Mouse (Mus musculus) megakaryocyte, embryonic 14.5 days (primary cell): ENCODE results near the gene Golga2.
"Not testable (repeated sequence)": the region's sequence is repeated elsewhere in the genome, so short reads cannot be mapped to it uniquely, and the experiment has no call there.

Experiments used
- FLI1 ChIP-seq: IDR thresholded peaks from 2 replicates; pipeline ENCODE4 v1.6.1; 2012; ENCODE audit warnings: low read length, inconsistent platforms, mixed read lengths
- GATA1 ChIP-seq: IDR thresholded peaks from 3 replicates; pipeline ENCODE4 v1.6.1; 2012; ENCODE audit warnings: mixed read lengths, low read length, inconsistent platforms, borderline replicate concordance

DNA sequence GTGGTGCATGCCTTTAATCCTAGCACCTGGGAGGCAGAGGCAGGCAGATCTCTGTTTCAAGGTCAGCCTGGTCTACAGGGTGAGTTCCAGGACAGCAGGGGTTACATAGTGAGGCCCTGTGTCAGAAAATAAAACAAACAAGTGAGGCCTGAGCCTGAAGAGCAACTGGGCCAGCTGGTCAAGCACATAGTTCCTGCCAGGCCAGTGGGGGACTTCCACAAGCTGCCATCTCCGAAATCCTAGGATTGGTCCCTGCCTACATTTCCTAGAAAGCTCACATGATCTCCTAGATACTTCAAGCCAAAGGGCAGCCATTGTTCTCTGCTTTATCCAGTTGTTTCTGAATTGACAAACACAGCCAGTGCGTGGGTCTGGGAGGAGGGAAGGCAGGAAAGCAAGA is 8.7 kb downstream of the Golga2 start:
- not testable (repeated sequence) for TF ChIP-seq GATA1, FLI1
